Mouse (Mus musculus): ENCODE measurements around the gene Fbxw21. TPM values are rescaled to one million over a fixed set of nuclear protein-coding genes. Genes with fewer than 3 reads are reported as not detected.
A peak's percentile ranks its signal among the peaks of the same experiment; 100 is the strongest.
"Not testable (repeated sequence)": the region's sequence is repeated elsewhere in the genome, so short reads cannot be mapped to it uniquely, and the experiment has no call there.

Gene Fbxw21
- total RNA-seq, 1 experiment, result not detected

GRCm38 (mm10) chr9:109177208-109177607, 15.4 kb upstream of the Fbxw21 start:
- H3K4me3 ChIP-seq (ENCODE audit: insufficient read depth in 1 of 2, low read depth in 1 of 2, low read length in 2 of 2, poor library complexity in 1 of 2, severe bottlenecking in 1 of 2), result no peak overlapping the region
- no peak for TF ChIP-seq HCFC1 (IDR thresholded peaks at IDR 0.05; ENCODE audit: borderline replicate concordance, insufficient read depth, low read length)
- no peak for TF ChIP-seq ZC3H11A (IDR thresholded peaks at IDR 0.05; ENCODE audit: borderline replicate concordance, low read depth, low read length)
- no peak for TF ChIP-seq MAFK (IDR thresholded peaks at IDR 0.05; ENCODE audit: insufficient read depth, low read depth, low read length)
- no peak for TF ChIP-seq CHD2 (IDR thresholded peaks at IDR 0.05; ENCODE audit: low read depth, low read length)
- no peak for TF ChIP-seq ZNF384 (IDR thresholded peaks at IDR 0.05; ENCODE audit: low read depth, low read length)
- H3K9ac ChIP-seq (ENCODE audit: insufficient read depth, low read depth, low read length, poor library complexity, severe bottlenecking), result no peak overlapping the region
- no peak overlapping the region; the same call in 1 of the 2 replicates for H3K27ac ChIP-seq (ENCODE audit: insufficient read depth, low read depth, low read length, poor library complexity, severe bottlenecking)
- no peaks in the 10 kb centered on the region for H3K9me3 ChIP-seq (ENCODE audit: control insufficient read depth, insufficient read depth, low read depth, low read length)
- DNase-seq (ENCODE audit: low read depth, low spot score), result peak; percentile 47
- in situ Hi-C loops (cut with MboI; ENCODE audit: low sequenced_read_pairs in 2 of 2, unreplicated experiment in 2 of 2), result no loop called here
- no peaks in the 10 kb centered on the region for H3K36me3 ChIP-seq (ENCODE audit: control insufficient read depth, insufficient read depth, low read length, poor library complexity, severe bottlenecking)
- peaks cover 0 to 3% of the 10 kb centered on the region in 2 experiments; a peak in 1 of 4 replicates for H3K4me1 ChIP-seq (ENCODE audit: control insufficient read depth in 2 of 2, insufficient read depth in 2 of 2, low read length in 2 of 2, poor library complexity in 1 of 2)

GRCm38 (mm10) chr9:109176301-109176700, 14.5 kb upstream of the Fbxw21 start:
- Histone ChIP-seq H3K4me3 (ENCODE audit: insufficient read depth in 1 of 2, low read depth in 1 of 2, low read length in 2 of 2, poor library complexity in 1 of 2, severe bottlenecking in 1 of 2) (no peak overlapping the region), H3K9me3 (ENCODE audit: control insufficient read depth, insufficient read depth, low read depth, low read length) (no peaks in the 10 kb centered on the region), H3K36me3 (ENCODE audit: control insufficient read depth, insufficient read depth, low read length, poor library complexity, severe bottlenecking) (no peaks in the 10 kb centered on the region), H3K9ac (ENCODE audit: insufficient read depth, low read depth, low read length, poor library complexity, severe bottlenecking) (no peak overlapping the region), H3K4me1 (ENCODE audit: control insufficient read depth in 2 of 2, insufficient read depth in 2 of 2, low read length in 2 of 2, poor library complexity in 1 of 2) (peaks cover 0 to 3% of the 10 kb centered on the region in 2 experiments; a peak in 1 of 4 replicates), H3K27ac (ENCODE audit: insufficient read depth, low read depth, low read length, poor library complexity, severe bottlenecking) (no peak overlapping the region)
- no peak for DNase-seq (ENCODE audit: low read depth, low spot score)
- in situ Hi-C loops (cut with MboI; ENCODE audit: low sequenced_read_pairs in 2 of 2, unreplicated experiment in 2 of 2), result no loop called here
- TF ChIP-seq HCFC1 (IDR thresholded peaks at IDR 0.05; ENCODE audit: borderline replicate concordance, insufficient read depth, low read length), result no peak
- no peak for TF ChIP-seq ZNF384 (IDR thresholded peaks at IDR 0.05; ENCODE audit: low read depth, low read length)
- TF ChIP-seq CHD2 (IDR thresholded peaks at IDR 0.05; ENCODE audit: low read depth, low read length), result no peak
- TF ChIP-seq MAFK (IDR thresholded peaks at IDR 0.05; ENCODE audit: insufficient read depth, low read depth, low read length), result no peak
- no peak for TF ChIP-seq ZC3H11A (IDR thresholded peaks at IDR 0.05; ENCODE audit: borderline replicate concordance, low read depth, low read length)

- TF ChIP-seq CHD2 (IDR thresholded peaks at IDR 0.05; ENCODE audit: low read depth, low read length) (no peak), ZC3H11A (IDR thresholded peaks at IDR 0.05; ENCODE audit: borderline replicate concordance, low read depth, low read length) (no peak), HCFC1 (IDR thresholded peaks at IDR 0.05; ENCODE audit: borderline replicate concordance, insufficient read depth, low read length) (no peak), ZNF384 (IDR thresholded peaks at IDR 0.05; ENCODE audit: low read depth, low read length) (no peak), MAFK (IDR thresholded peaks at IDR 0.05; ENCODE audit: insufficient read depth, low read depth, low read length) (no peak)
- in situ Hi-C loops (cut with MboI; ENCODE audit: low sequenced_read_pairs in 2 of 2, unreplicated experiment in 2 of 2), result no loop called here
- Histone ChIP-seq H3K27ac (ENCODE audit: insufficient read depth, low read depth, low read length, poor library complexity, severe bottlenecking) (no peak overlapping the region), H3K9me3 (ENCODE audit: control insufficient read depth, insufficient read depth, low read depth, low read length) (no peaks in the 10 kb centered on the region), H3K36me3 (ENCODE audit: control insufficient read depth, insufficient read depth, low read length, poor library complexity, severe bottlenecking) (no peaks in the 10 kb centered on the region), H3K4me3 (ENCODE audit: insufficient read depth in 1 of 2, low read depth in 1 of 2, low read length in 2 of 2, poor library complexity in 1 of 2, severe bottlenecking in 1 of 2) (no peak overlapping the region), H3K4me1 (ENCODE audit: control insufficient read depth in 2 of 2, insufficient read depth in 2 of 2, low read length in 2 of 2, poor library complexity in 1 of 2) (no peaks in the 10 kb centered on the region; a peak in 1 of 4 replicates), H3K9ac (ENCODE audit: insufficient read depth, low read depth, low read length, poor library complexity, severe bottlenecking) (no peak overlapping the region)
- DNase-seq (ENCODE audit: low read depth, low spot score), result no peak
Observed at GRCm38 (mm10) chr9:109167316-109167715, 5.5 kb upstream of the Fbxw21 start.

- H3K9me3 ChIP-seq (ENCODE audit: control insufficient read depth, insufficient read depth, low read depth, low read length); H3K27ac ChIP-seq (ENCODE audit: insufficient read depth, low read depth, low read length, poor library complexity, severe bottlenecking); H3K4me3 ChIP-seq (ENCODE audit: insufficient read depth in 1 of 2, low read depth in 1 of 2, low read length in 2 of 2, poor library complexity in 1 of 2, severe bottlenecking in 1 of 2); H3K9ac ChIP-seq (ENCODE audit: insufficient read depth, low read depth, low read length, poor library complexity, severe bottlenecking); in situ Hi-C loops (cut with MboI; ENCODE audit: low sequenced_read_pairs in 2 of 2, unreplicated experiment in 2 of 2); H3K4me1 ChIP-seq (ENCODE audit: control insufficient read depth in 2 of 2, insufficient read depth in 2 of 2, low read length in 2 of 2, poor library complexity in 1 of 2); H3K36me3 ChIP-seq (ENCODE audit: control insufficient read depth, insufficient read depth, low read length, poor library complexity, severe bottlenecking); DNase-seq (ENCODE audit: low read depth, low spot score): not testable (repeated sequence)
Observed at GRCm38 (mm10) chr9:109140414-109140813, 21.4 kb downstream of the Fbxw21 start.

- in situ Hi-C loops (cut with MboI; ENCODE audit: low sequenced_read_pairs in 2 of 2, unreplicated experiment in 2 of 2), result no loop called here
- no peak overlapping the region for H3K27ac ChIP-seq (ENCODE audit: insufficient read depth, low read depth, low read length, poor library complexity, severe bottlenecking)
- H3K4me3 ChIP-seq (ENCODE audit: insufficient read depth in 1 of 2, low read depth in 1 of 2, low read length in 2 of 2, poor library complexity in 1 of 2, severe bottlenecking in 1 of 2), result no peak overlapping the region
- TF ChIP-seq MAFK (IDR thresholded peaks at IDR 0.05; ENCODE audit: insufficient read depth, low read depth, low read length), result no peak
- no peak for TF ChIP-seq ZC3H11A (IDR thresholded peaks at IDR 0.05; ENCODE audit: borderline replicate concordance, low read depth, low read length)
- no peak for TF ChIP-seq ZNF384 (IDR thresholded peaks at IDR 0.05; ENCODE audit: low read depth, low read length)
- TF ChIP-seq HCFC1 (IDR thresholded peaks at IDR 0.05; ENCODE audit: borderline replicate concordance, insufficient read depth, low read length), result no peak
- TF ChIP-seq CHD2 (IDR thresholded peaks at IDR 0.05; ENCODE audit: low read depth, low read length), result no peak
- H3K4me1 ChIP-seq (ENCODE audit: control insufficient read depth in 2 of 2, insufficient read depth in 2 of 2, low read length in 2 of 2, poor library complexity in 1 of 2), result no peaks in the 10 kb centered on the region
- no peaks in the 10 kb centered on the region for H3K36me3 ChIP-seq (ENCODE audit: control insufficient read depth, insufficient read depth, low read length, poor library complexity, severe bottlenecking)
- no peak overlapping the region for H3K9ac ChIP-seq (ENCODE audit: insufficient read depth, low read depth, low read length, poor library complexity, severe bottlenecking)
- DNase-seq (ENCODE audit: low read depth, low spot score), result no peak
- no peaks in the 10 kb centered on the region for H3K9me3 ChIP-seq (ENCODE audit: control insufficient read depth, insufficient read depth, low read depth, low read length)
Observed at GRCm38 (mm10) chr9:109130076-109130475, 31.8 kb downstream of the Fbxw21 start.

Measured in ES-E14 (cell line).